Mouse (Mus musculus) adrenal gland, postnatal 10 days (tissue): ENCODE measurements around the gene Stx3. TPM values are rescaled to one million over a fixed set of nuclear protein-coding genes. Genes with fewer than 3 reads are reported as not detected.

Source experiments
- DNase-seq: peaks from one replicate; pipeline ENCODE4 v3.0.0; 2021; ENCODE audit warnings: mixed read lengths
- total RNA-seq, 2 experiments: library from RNA; stranded (reverse); gene quantifications; 2 replicates each; pipeline ENCODE4 v1.2.3; 2021

The Stx3 gene
- total RNA-seq, 2 experiments from 2014 or later, result 5.8 to 7.3 TPM

GRCm38 (mm10) chr19:11725915-11726314 is 93.3 kb downstream of the Stx3 start:
- DNase-seq, result no peak

Other genes with a start within 250 kb of the Stx3 start
- gene Ms4a6d, start 214.6 kb downstream of the Stx3 start, total RNA-seq, result 1 to 10 TPM; 2.7 to 3.8 TPM
- under 1 TPM; 0.12 to 0.24 TPM for gene Ms4a2, start 195.7 kb downstream of the Stx3 start, total RNA-seq
- under 1 TPM in 1 of 2 experiments, not detected in 1; 0.63 TPM for gene Ms4a3, start 178.6 kb downstream of the Stx3 start, total RNA-seq
- not detected for gene Oosp2, start 158.8 kb downstream of the Stx3 start, total RNA-seq
- 1 to 10 TPM in 1 of 2 experiments, not detected in 1; 1.2 TPM for gene Oosp1, start 128.3 kb downstream of the Stx3 start, total RNA-seq
- not detected for gene Oosp3, start 122.3 kb downstream of the Stx3 start, total RNA-seq
- gene Gif, start 71.8 kb downstream of the Stx3 start, total RNA-seq, result not detected
- gene Mrpl16, start 49.0 kb downstream of the Stx3 start, total RNA-seq, result 10 to 100 TPM; 71.8 to 74.5 TPM
- gene Olfr1417, start 19.8 kb upstream of the Stx3 start, total RNA-seq, result not detected
- gene Olfr1418, start 41.7 kb upstream of the Stx3 start, total RNA-seq, result not detected
- gene Olfr1419, start 55.7 kb upstream of the Stx3 start, total RNA-seq, result not detected
- not detected for gene Olfr1420, start 67.2 kb upstream of the Stx3 start, total RNA-seq
- 10 to 100 TPM; 30.5 to 34.7 TPM for gene Patl1, start 93.0 kb upstream of the Stx3 start, total RNA-seq
- gene Osbp, start 146.5 kb upstream of the Stx3 start, total RNA-seq, result 10 to 100 TPM; 60.8 to 65.6 TPM
- gene Olfr1423, start 221.9 kb upstream of the Stx3 start, total RNA-seq, result not detected
- not detected for gene Olfr1424, start 243.3 kb upstream of the Stx3 start, total RNA-seq